Mouse (Mus musculus): ENCODE measurements around the gene Olfr272.

Gene Olfr272

GRCm38 (mm10) chr4:52919078-52919477 is at the start of gene Olfr272:
Gene Olfr272, minus strand, starts transcription at chr4:52919178.
- DNase-seq = no peak

GRCm38 (mm10) chr4:52964247-52964646 is 45.3 kb upstream of the Olfr272 start, which contains the start of gene Olfr270:
Gene Olfr270, plus strand, starts transcription at chr4:52964547.
- no peak for DNase-seq

- DNase-seq = peak; percentile 10
Observed at GRCm38 (mm10) chr4:52958693-52959092, 39.7 kb upstream of the Olfr272 start.

GRCm38 (mm10) chr4:52949005-52949404 is 30.0 kb upstream of the Olfr272 start:
- no peak for DNase-seq

GRCm38 (mm10) chr4:52946665-52947064 is 27.7 kb upstream of the Olfr272 start:
- no peak for DNase-seq

GRCm38 (mm10) chr4:52930480-52930879 is 11.5 kb upstream of the Olfr272 start:
- no peak for DNase-seq

GRCm38 (mm10) chr4:52917311-52917688 is 1.7 kb downstream of the Olfr272 start:
- DNase-seq = no peak

GRCm38 (mm10) chr4:52916659-52917310 is 2.2 kb downstream of the Olfr272 start:
- DNase-seq = no peak

- no peak for DNase-seq
Observed at GRCm38 (mm10) chr4:52912409-52912808, 6.6 kb downstream of the Olfr272 start.

- no peak for DNase-seq
Observed at GRCm38 (mm10) chr4:52909542-52909941, 9.4 kb downstream of the Olfr272 start.

- no peak for DNase-seq
Observed at GRCm38 (mm10) chr4:52864156-52864555, 54.8 kb downstream of the Olfr272 start.
